Mouse (Mus musculus): ENCODE results near the gene Gm11568. TPM values are rescaled to one million over a fixed set of nuclear protein-coding genes. Genes with fewer than 3 reads are reported as not detected.

Gm11568 gene
- polyA plus RNA-seq (2012; rRNA removed): not detected in 2 replicates

DNA sequence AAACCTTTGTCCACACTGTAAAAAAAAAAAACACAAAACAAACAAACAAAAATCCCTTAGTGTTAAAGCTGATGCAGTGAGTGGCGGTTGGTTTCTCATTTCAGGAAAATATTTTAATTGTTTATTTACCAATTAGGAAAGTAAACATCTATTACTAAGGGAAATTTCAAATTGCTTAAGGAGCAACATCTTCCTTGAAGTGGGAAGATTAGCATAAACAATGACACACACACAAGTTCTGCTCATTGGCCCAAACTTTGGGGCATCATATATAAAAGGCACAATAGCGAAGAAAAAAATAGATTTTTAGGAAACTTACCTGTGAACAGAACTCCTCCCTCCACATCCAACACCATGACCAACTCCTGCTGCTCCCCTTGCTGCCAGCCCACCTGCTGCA, at the start of gene Gm11568:
TSS of gene Gm11568 (plus strand) at position 301 of the 400 bp plus-strand sequence.

GRCm38 (mm10) chr11:99809792-99810191, 47.9 kb upstream of the Gm11568 start, which contains the start of gene Krtap4-13:
Gene Krtap4-13, minus strand, starts transcription at chr11:99809892.

DNA sequence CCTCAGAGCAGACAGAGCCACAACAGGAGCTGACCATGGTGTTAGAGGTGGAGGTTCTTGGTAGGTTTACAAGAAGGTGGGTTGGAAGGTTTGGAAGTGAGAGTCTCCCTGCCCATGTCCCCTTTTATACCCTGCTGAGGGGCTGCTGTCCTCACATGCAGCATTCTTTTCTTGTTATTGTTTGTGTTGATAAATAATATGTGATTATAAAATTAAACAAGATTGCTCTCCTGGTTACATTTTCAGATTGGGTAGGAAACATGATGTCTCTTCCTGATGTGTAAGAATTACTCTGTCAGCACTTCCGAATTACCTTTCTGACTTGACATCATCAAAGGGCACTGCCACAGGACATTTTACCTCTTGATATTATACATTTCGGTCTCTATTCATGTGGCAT, 42.2 kb upstream of the Gm11568 start, which contains the start of gene Gm11564:
TSS of gene Gm11564 (minus strand) at position 101 of the 400 bp plus-strand sequence.

GRCm38 (mm10) chr11:99837966-99838365, 19.8 kb upstream of the Gm11568 start, which contains the start of gene 2300003K06Rik:
Gene 2300003K06Rik, minus strand, starts transcription at chr11:99838066.

DNA sequence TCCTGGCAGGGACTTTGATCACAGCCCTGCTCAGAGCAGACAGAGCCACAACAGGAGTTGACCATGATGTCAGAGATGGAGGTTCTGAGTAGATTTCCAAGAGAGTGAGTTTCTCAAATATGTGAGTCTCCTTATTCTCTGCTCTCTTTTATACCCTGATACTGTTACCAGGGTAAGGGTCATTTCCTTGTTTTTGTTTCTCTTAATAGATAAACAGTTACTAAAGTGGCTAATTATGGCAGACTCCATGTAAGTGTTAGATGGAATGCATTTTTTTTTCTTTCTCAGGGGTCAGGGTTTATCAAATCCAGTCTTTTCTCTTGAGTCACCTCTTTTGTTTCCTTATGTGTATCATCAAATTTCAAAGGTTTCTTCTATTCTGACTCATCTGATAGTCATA, 6.2 kb upstream of the Gm11568 start, which contains the start of gene Krtap4-16:
TSS of gene Krtap4-16 (minus strand) at position 101 of the 400 bp plus-strand sequence.

DNA sequence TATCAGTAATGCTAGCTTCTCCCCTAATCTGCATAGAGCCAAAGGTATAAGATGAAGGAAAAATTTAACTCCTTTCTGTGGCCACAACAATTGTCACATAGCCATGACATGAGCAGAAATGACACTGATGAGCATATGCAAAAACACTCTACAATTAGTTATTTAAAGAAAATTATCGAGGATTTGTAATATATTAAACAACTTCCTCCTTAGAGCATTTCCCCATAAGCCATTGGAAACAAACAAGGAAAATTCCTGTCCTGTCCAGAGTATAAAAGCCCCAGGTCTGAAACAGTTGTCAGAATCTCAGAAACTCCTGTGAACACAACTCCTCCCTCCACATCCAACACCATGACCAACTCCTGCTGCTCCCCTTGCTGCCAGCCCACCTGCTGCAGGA, 6.5 kb downstream of the Gm11568 start, which contains the start of gene Gm11559:
TSS of gene Gm11559 (plus strand) at position 301 of the 400 bp plus-strand sequence.

GRCm38 (mm10) chr11:99873089-99873488, 15.4 kb downstream of the Gm11568 start, which contains the start of gene Krtap9-1:
Gene Krtap9-1, plus strand, starts transcription at chr11:99873389.

DNA sequence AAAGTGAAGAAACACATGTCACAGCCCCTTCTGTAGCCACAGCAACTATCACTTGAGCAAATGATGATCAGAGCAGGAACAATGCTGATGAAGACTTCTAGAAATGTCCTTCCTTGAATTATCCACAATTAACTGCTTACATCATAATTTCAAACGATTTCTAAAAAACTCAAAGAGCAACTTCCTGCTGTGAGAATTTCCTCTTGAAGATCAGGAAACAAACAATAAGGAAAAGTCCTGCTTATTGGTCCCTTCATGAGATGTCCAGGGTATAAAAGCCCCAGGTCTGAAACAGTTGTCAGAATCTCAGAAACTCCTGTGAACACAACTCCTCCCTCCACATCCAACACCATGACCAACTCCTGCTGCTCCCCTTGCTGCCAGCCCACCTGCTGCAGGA, 21.2 kb downstream of the Gm11568 start, which contains the start of gene Gm11567:
TSS of gene Gm11567 (plus strand) at position 301 of the 400 bp plus-strand sequence.

DNA sequence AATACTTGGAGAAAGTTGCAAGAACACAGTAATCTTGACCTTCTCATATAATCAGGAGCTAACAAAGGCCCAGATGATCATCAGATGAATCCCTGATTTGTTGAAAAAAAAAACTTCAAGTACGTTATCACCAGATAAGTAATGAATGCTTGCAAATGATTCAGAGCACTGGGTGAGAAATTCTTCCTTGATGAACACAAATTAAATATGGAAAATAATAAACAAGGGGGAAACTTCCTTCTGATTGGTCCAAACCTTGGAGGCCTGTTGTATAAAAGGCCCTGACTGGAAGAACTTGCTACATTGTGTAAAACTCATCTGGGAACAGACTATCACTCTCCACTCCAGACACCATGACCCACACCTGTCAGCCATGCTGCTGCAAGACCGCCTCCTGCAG, 49.9 kb downstream of the Gm11568 start, which contains the start of gene Krtap31-1:
TSS of gene Krtap31-1 (plus strand) at position 301 of the 400 bp plus-strand sequence.

Other genes with a start within 250 kb of the Gm11568 start
- not detected in 2 replicates for gene Gm11937, start 247.7 kb upstream of the Gm11568 start, polyA plus RNA-seq (2012; rRNA removed)
- not detected in 2 replicates for gene Krtap2-4, start 243.1 kb upstream of the Gm11568 start, polyA plus RNA-seq (2012; rRNA removed)
- not detected in 2 replicates for gene Gm11562, start 237.5 kb upstream of the Gm11568 start, polyA plus RNA-seq (2012; rRNA removed)
- gene Krtap4-1, start 229.7 kb upstream of the Gm11568 start, polyA plus RNA-seq (2012; rRNA removed): not detected in 2 replicates
- not detected in 2 replicates for gene Krtap4-2, start 222.8 kb upstream of the Gm11568 start, polyA plus RNA-seq (2012; rRNA removed)
- not detected in 2 replicates for gene Krtap4-7, start 213.8 kb upstream of the Gm11568 start, polyA plus RNA-seq (2012; rRNA removed)
- gene Gm11555, start 207.7 kb upstream of the Gm11568 start, polyA plus RNA-seq (2012; rRNA removed): not detected in 2 replicates
- gene Gm11563, start 199.0 kb upstream of the Gm11568 start, polyA plus RNA-seq (2012; rRNA removed): not detected in 2 replicates
- gene Krtap4-6, start 192.0 kb upstream of the Gm11568 start, polyA plus RNA-seq (2012; rRNA removed): not detected in 2 replicates
- gene Gm14190, start 167.2 kb upstream of the Gm11568 start, polyA plus RNA-seq (2012; rRNA removed): not detected in 2 replicates
- gene Gm14180, start 123.6 kb upstream of the Gm11568 start, polyA plus RNA-seq (2012; rRNA removed): not detected in 2 replicates
- not detected in 2 replicates for gene Gm11595, start 85.0 kb upstream of the Gm11568 start, polyA plus RNA-seq (2012; rRNA removed)
- not detected in 2 replicates for gene Krtap4-8, start 77.2 kb upstream of the Gm11568 start, polyA plus RNA-seq (2012; rRNA removed)
- gene Krtap4-9, start 72.7 kb upstream of the Gm11568 start, polyA plus RNA-seq (2012; rRNA removed): not detected in 2 replicates
- gene Gm11596, start 64.5 kb upstream of the Gm11568 start, polyA plus RNA-seq (2012; rRNA removed): not detected in 2 replicates
- not detected in 2 replicates for gene Gm11569, start 59.0 kb upstream of the Gm11568 start, polyA plus RNA-seq (2012; rRNA removed)
- gene Gm11554, start 53.5 kb upstream of the Gm11568 start, polyA plus RNA-seq (2012; rRNA removed): not detected in 2 replicates
- gene Krtap4-13, start 48.0 kb upstream of the Gm11568 start, polyA plus RNA-seq (2012; rRNA removed): not detected in 2 replicates
- not detected in 2 replicates for gene Gm11564, start 42.3 kb upstream of the Gm11568 start, polyA plus RNA-seq (2012; rRNA removed)
- gene 2300003K06Rik, start 19.9 kb upstream of the Gm11568 start, polyA plus RNA-seq (2012; rRNA removed): not detected in 2 replicates
- gene Krtap4-16, start 6.3 kb upstream of the Gm11568 start, polyA plus RNA-seq (2012; rRNA removed): not detected in 2 replicates
- not detected in 2 replicates for gene Gm11559, start 6.6 kb downstream of the Gm11568 start, polyA plus RNA-seq (2012; rRNA removed)
- not detected in 2 replicates for gene Krtap9-1, start 15.5 kb downstream of the Gm11568 start, polyA plus RNA-seq (2012; rRNA removed)
- not detected in 2 replicates for gene Gm11567, start 21.3 kb downstream of the Gm11568 start, polyA plus RNA-seq (2012; rRNA removed)
- not detected in 2 replicates for gene Krtap31-1, start 50.0 kb downstream of the Gm11568 start, polyA plus RNA-seq (2012; rRNA removed)
- gene Gm11565, start 56.8 kb downstream of the Gm11568 start, polyA plus RNA-seq (2012; rRNA removed): not detected in 2 replicates
- gene Krtap31-2, start 78.4 kb downstream of the Gm11568 start, polyA plus RNA-seq (2012; rRNA removed): not detected in 2 replicates
- not detected in 2 replicates for gene Krtap9-5, start 90.6 kb downstream of the Gm11568 start, polyA plus RNA-seq (2012; rRNA removed)
- gene Krtap29-1, start 121.1 kb downstream of the Gm11568 start, polyA plus RNA-seq (2012; rRNA removed): not detected in 2 replicates
- not detected in 2 replicates for gene Krtap16-1, start 128.7 kb downstream of the Gm11568 start, polyA plus RNA-seq (2012; rRNA removed)
- gene Krtap17-1, start 136.1 kb downstream of the Gm11568 start, polyA plus RNA-seq (2012; rRNA removed): not detected in 2 replicates
- not detected in 2 replicates for gene Krt33a, start 158.3 kb downstream of the Gm11568 start, polyA plus RNA-seq (2012; rRNA removed)
- gene Krt33b, start 172.0 kb downstream of the Gm11568 start, polyA plus RNA-seq (2012; rRNA removed): not detected in 2 replicates
- not detected in 2 replicates for gene Krt34, start 183.6 kb downstream of the Gm11568 start, polyA plus RNA-seq (2012; rRNA removed)
- not detected in 2 replicates for gene Krt31, start 192.6 kb downstream of the Gm11568 start, polyA plus RNA-seq (2012; rRNA removed)
- gene Krt32, start 230.3 kb downstream of the Gm11568 start, polyA plus RNA-seq (2012; rRNA removed): not detected in 2 replicates
- not detected in 2 replicates for gene Krt35, start 238.3 kb downstream of the Gm11568 start, polyA plus RNA-seq (2012; rRNA removed)
- not detected in 2 replicates for gene Krt36, start 247.7 kb downstream of the Gm11568 start, polyA plus RNA-seq (2012; rRNA removed)

All from liver, embryonic 18 days (tissue).